Mouse (Mus musculus) myocyte (in vitro differentiated cells): ENCODE results near the gene Cox14. TPM values are rescaled to one million over a fixed set of nuclear protein-coding genes. Genes with fewer than 3 reads are reported as not detected.
A peak's percentile ranks its signal among the peaks of the same experiment; 100 is the strongest.

ENCODE experiments used
- H3K27me3 ChIP-seq: one replicate; pipeline ENCODE4 v1.6.1; 2011; ENCODE audit not compliant: control insufficient read depth, insufficient read depth, insufficient read length
- H3K36me3 ChIP-seq: one replicate; pipeline ENCODE4 v1.6.1; 2011; ENCODE audit not compliant: control insufficient read depth, insufficient read depth
- H3K4me2 ChIP-seq: one replicate; pipeline ENCODE4 v1.6.1; 2011; ENCODE audit warnings: low read depth, control low read depth
- H3K4me3 ChIP-seq: one replicate; pipeline ENCODE4 v1.5.1; 2011; ENCODE audit warnings: mild to moderate bottlenecking, control low read depth, moderate library complexity
- H3K79me2 ChIP-seq: one replicate; pipeline ENCODE4 v1.6.1; 2011; ENCODE audit not compliant: control insufficient read depth, insufficient read depth
- H3ac ChIP-seq: one replicate; pipeline ENCODE4 v1.6.1; 2011; ENCODE audit not compliant: control insufficient read depth, insufficient read length
- CEBPB ChIP-seq: IDR thresholded peaks from 2 replicates; pipeline ENCODE4 v1.6.1; 2011; ENCODE audit warnings: mild to moderate bottlenecking, moderate library complexity; ENCODE audit not compliant: poor library complexity, insufficient read depth, severe bottlenecking
- E2F4 ChIP-seq: IDR thresholded peaks from one replicate; pipeline ENCODE4 v1.6.1; 2011; ENCODE audit warnings: mild to moderate bottlenecking, control low read depth, moderate library complexity; ENCODE audit not compliant: insufficient read depth
- MAX ChIP-seq: IDR thresholded peaks from one replicate; pipeline ENCODE4 v1.6.1; 2011; ENCODE audit warnings: low read depth, mild to moderate bottlenecking, control low read depth
- MYOD1 ChIP-seq, 3 experiments: IDR thresholded peaks; one replicate each; pipeline ENCODE4 v1.6.1; 2011; ENCODE audit warnings: control low read depth in 2 of 3, low read depth in 2 of 3, mild to moderate bottlenecking in 2 of 3, moderate library complexity in 1 of 3; ENCODE audit not compliant: insufficient read length in 2 of 3, control insufficient read depth in 1 of 3
- MYOG ChIP-seq, 3 experiments: IDR thresholded peaks; one replicate each; pipeline ENCODE4 v1.6.1; 2011; ENCODE audit warnings: control low read depth in 2 of 3, low read depth in 2 of 3, mild to moderate bottlenecking in 2 of 3; ENCODE audit not compliant: insufficient read length in 2 of 3, control insufficient read depth in 1 of 3, insufficient read depth in 1 of 3
- POLR2A ChIP-seq: IDR thresholded peaks from one replicate; pipeline ENCODE4 v1.6.1; 2011; ENCODE audit warnings: low read depth, mild to moderate bottlenecking, control low read depth, moderate library complexity; ENCODE audit not compliant: insufficient read length
- POLR2AphosphoS2 ChIP-seq: IDR thresholded peaks from one replicate; pipeline ENCODE4 v1.6.1; 2011; ENCODE audit warnings: low read depth, control low read depth; ENCODE audit not compliant: insufficient read length
- REST ChIP-seq: IDR thresholded peaks from one replicate; pipeline ENCODE4 v1.6.1; 2011; ENCODE audit warnings: mild to moderate bottlenecking, control low read depth, moderate library complexity; ENCODE audit not compliant: insufficient read depth, insufficient read length
- SRF ChIP-seq: IDR thresholded peaks from one replicate; pipeline ENCODE4 v1.6.1; 2011; ENCODE audit warnings: low read depth; ENCODE audit not compliant: control insufficient read depth, insufficient read length
- TCF12 ChIP-seq: IDR thresholded peaks from one replicate; pipeline ENCODE4 v1.6.1; 2011; ENCODE audit warnings: mild to moderate bottlenecking, control low read depth; ENCODE audit not compliant: poor library complexity, insufficient read depth, severe bottlenecking
- TCF3 ChIP-seq: IDR thresholded peaks from one replicate; pipeline ENCODE4 v1.6.1; 2011; ENCODE audit warnings: low read depth, control low read depth; ENCODE audit not compliant: insufficient read length
- USF1 ChIP-seq: IDR thresholded peaks from one replicate; pipeline ENCODE4 v1.6.1; 2011; ENCODE audit warnings: low read depth, mild to moderate bottlenecking, control low read depth, moderate library complexity
- polyA plus RNA-seq: library from polyadenylated mRNA; unstranded; fragments of >200 nt; fragmentation: generic; extraction: Trizol; gene quantifications from one replicate; pipeline ENCODE4 v1.2.1, GENCODE M21; 2012; ENCODE audit warnings: missing spikeins

Cox14 gene
- polyA plus RNA-seq, 1 experiment, result 410 TPM

GRCm38 (mm10) chr15:99715982-99716746 is 9.3 kb upstream of the Cox14 start:
- TF ChIP-seq CEBPB (no peak), POLR2AphosphoS2 (peak; percentile 21)
- H3K27me3 ChIP-seq, result no peaks in the 10 kb centered on the region
- H3K79me2 ChIP-seq, result no peaks in the 10 kb centered on the region
- no peak overlapping the region for H3K4me2 ChIP-seq
- H3K4me3 ChIP-seq, result no peak overlapping the region
- peaks cover 19% of the 10 kb centered on the region for H3K36me3 ChIP-seq
- H3ac ChIP-seq, result no peak overlapping the region

- no peak overlapping the region for H3ac ChIP-seq
- no peaks in the 10 kb centered on the region for H3K79me2 ChIP-seq
- no peaks in the 10 kb centered on the region for H3K27me3 ChIP-seq
- no peak overlapping the region for H3K4me3 ChIP-seq
- TF ChIP-seq REST, result no peak
- no peak for TF ChIP-seq MAX
- TF ChIP-seq TCF3, result no peak
- TF ChIP-seq POLR2AphosphoS2, result no peak
- TF ChIP-seq SRF, result no peak
- no peak for TF ChIP-seq CEBPB
- no peak for TF ChIP-seq MYOD1 (IDR thresholded peaks at IDR 0.05; ENCODE audit: control insufficient read depth in 1 of 3, insufficient read length in 2 of 3, low read depth in 2 of 3)
- no peak for TF ChIP-seq E2F4
- no peak for TF ChIP-seq USF1
- no peak for TF ChIP-seq TCF12
- TF ChIP-seq POLR2A, result no peak
- no peak for TF ChIP-seq MYOG (IDR thresholded peaks at IDR 0.05; ENCODE audit: control insufficient read depth in 1 of 3, insufficient read depth in 1 of 3, insufficient read length in 2 of 3, low read depth in 2 of 3)
- H3K4me2 ChIP-seq, result no peak overlapping the region
- peaks cover 13% of the 10 kb centered on the region for H3K36me3 ChIP-seq
Observed at GRCm38 (mm10) chr15:99716814-99717213, 8.6 kb upstream of the Cox14 start.

- H3K4me3 ChIP-seq, result no peak within 1 kb of the TSS
Observed at GRCm38 (mm10) chr15:99717386-99718334, 7.8 kb upstream of the Cox14 start, which contains the start of gene Gpd1. Gene Gpd1 (plus strand): TSS chr15:99717515.

GRCm38 (mm10) chr15:99718461-99719021 is 6.9 kb upstream of the Cox14 start:
- H3K79me2 ChIP-seq, result no peaks in the 10 kb centered on the region
- peaks cover 8% of the 10 kb centered on the region for H3K36me3 ChIP-seq
- H3K27me3 ChIP-seq, result no peaks in the 10 kb centered on the region
- no peak overlapping the region for H3K4me3 ChIP-seq
- H3ac ChIP-seq, result no peak overlapping the region
- no peak overlapping the region for H3K4me2 ChIP-seq
- TF ChIP-seq TCF12 (no peak), MAX (no peak), CEBPB (no peak), USF1 (no peak), REST (no peak), SRF (no peak)

More at GRCm38 (mm10) chr15:99717386-99718334, 7.8 kb upstream of the Cox14 start, which contains the start of gene Gpd1:
- Histone ChIP-seq H3K36me3 (peaks cover 11% of the 10 kb centered on the region), H3K79me2 (no peaks in the 10 kb centered on the region), H3ac (no peak within 1 kb of the TSS), H3K27me3 (no peaks in the 10 kb centered on the region), H3K4me2 (no peak within 1 kb of the TSS)
- no peak for TF ChIP-seq CEBPB
- peak in 1 of 3 experiments; percentile 45 for TF ChIP-seq MYOG (IDR thresholded peaks at IDR 0.05; ENCODE audit: control insufficient read depth in 1 of 3, insufficient read depth in 1 of 3, insufficient read length in 2 of 3, low read depth in 2 of 3)
- TF ChIP-seq MYOD1 (IDR thresholded peaks at IDR 0.05; ENCODE audit: control insufficient read depth in 1 of 3, insufficient read length in 2 of 3, low read depth in 2 of 3), result peak in 1 of 3 experiments; percentile 78
- TF ChIP-seq E2F4, result no peak
- TF ChIP-seq POLR2A, result no peak

GRCm38 (mm10) chr15:99719865-99720264 is 5.6 kb upstream of the Cox14 start:
- H3K4me3 ChIP-seq, result no peak overlapping the region

More at GRCm38 (mm10) chr15:99719865-99720264, 5.6 kb upstream of the Cox14 start:
- H3ac ChIP-seq, result no peak overlapping the region
- H3K4me2 ChIP-seq, result no peak overlapping the region
- no peak for TF ChIP-seq SRF
- no peak for TF ChIP-seq POLR2AphosphoS2
- TF ChIP-seq REST, result no peak
- TF ChIP-seq USF1, result no peak
- no peak for TF ChIP-seq MYOD1 (IDR thresholded peaks at IDR 0.05; ENCODE audit: control insufficient read depth in 1 of 3, insufficient read length in 2 of 3, low read depth in 2 of 3)
- TF ChIP-seq CEBPB, result no peak
- TF ChIP-seq TCF3, result no peak
- TF ChIP-seq E2F4, result no peak
- TF ChIP-seq MAX, result no peak
- TF ChIP-seq TCF12, result no peak
- TF ChIP-seq MYOG (IDR thresholded peaks at IDR 0.05; ENCODE audit: control insufficient read depth in 1 of 3, insufficient read depth in 1 of 3, insufficient read length in 2 of 3, low read depth in 2 of 3), result no peak
- TF ChIP-seq POLR2A, result no peak
- no peaks in the 10 kb centered on the region for H3K27me3 ChIP-seq
- no peaks in the 10 kb centered on the region for H3K79me2 ChIP-seq
- no peaks in the 10 kb centered on the region for H3K36me3 ChIP-seq
